11 mouse cellular contexts compared by ENCODE assay signal in the genomic region with DNA sequence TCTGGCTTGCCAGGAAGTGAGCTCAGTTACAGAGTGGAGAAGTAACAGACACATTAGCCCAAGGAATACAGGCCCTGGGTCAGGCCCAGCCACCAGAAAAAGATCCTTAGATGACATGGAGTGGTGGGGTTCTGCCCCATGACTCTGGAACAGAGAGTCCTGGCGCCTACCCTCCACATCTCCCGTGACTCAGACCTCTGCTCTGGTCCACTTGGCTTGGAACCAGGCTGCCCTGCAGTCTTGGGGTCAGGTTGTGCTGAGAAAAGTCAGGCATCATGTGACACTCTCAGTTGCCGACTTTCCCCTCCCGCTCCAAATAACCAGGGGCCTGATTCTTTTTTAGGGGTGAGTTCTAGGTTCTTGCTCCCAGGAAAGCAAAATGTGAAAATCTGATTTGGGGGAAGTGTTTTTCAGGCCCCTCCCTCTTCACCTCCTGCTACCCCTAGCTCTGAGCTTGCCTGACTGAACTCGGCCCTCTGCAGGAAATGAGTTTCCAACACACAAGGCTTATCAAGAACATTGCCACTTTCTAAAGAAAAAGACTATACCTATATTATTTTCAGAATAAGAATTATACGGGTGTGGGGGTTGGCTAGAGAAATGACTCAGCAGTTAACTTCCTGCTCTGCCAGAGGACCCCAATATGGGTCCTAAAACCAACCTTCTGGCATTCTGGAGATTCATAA. TPM values are rescaled to one million over a fixed set of nuclear protein-coding genes. Genes with fewer than 3 reads are reported as not detected.
DNase-seq lines count a peak whose midpoint lies in the region; ATAC-seq lines count a peak whose summit lies in the region.
"Had no signal": no experiment of that assay in that cellular context is flagged by ENCODE, and none has a peak within 500 bp of the region (broad histone marks: within the 10 kb centered on the region; RNA-seq: fewer than 3 reads in every experiment).

No protein-coding gene starts in this region.

- H3K27ac ChIP-seq in kidney, embryonic 16.5 days (ENCODE audit: low read length), result no peak overlapping the region
- H3K27ac ChIP-seq: heart, embryonic 13.5 days; limb, embryonic 15.5 days had no signal

- WGBS in kidney, embryonic 16.5 days, result 30% methylated on average over 6 of the region's 6 CpGs

- no peak overlapping the region for H3K4me3 ChIP-seq in kidney, embryonic 16.5 days (ENCODE audit: low read length)
- H3K4me3 ChIP-seq: limb, embryonic 15.5 days had no signal

- peaks cover 13% of the 10 kb centered on the region; the same call in 1 of the 2 replicates for H3K36me3 ChIP-seq in kidney, embryonic 16.5 days (ENCODE audit: insufficient read depth, low read length)

- DNase-seq in kidney, adult 11 months, result peak; percentile 90
- peak; percentile 62 for DNase-seq in heart, adult 8-10 months (ENCODE audit: low spot score)
- peak; percentile 90 to 96 for DNase-seq in kidney, postnatal 25 days
- DNase-seq in right cerebral cortex, adult 18-20 months, result no peak
- DNase-seq: cerebellum, postnatal 10 days had no signal

- H3K27me3 ChIP-seq in kidney, embryonic 16.5 days (ENCODE audit: insufficient read depth, low read length), result no peaks in the 10 kb centered on the region
- H3K27me3 ChIP-seq: limb, embryonic 15.5 days had no signal

- H3K9ac ChIP-seq in kidney, embryonic 16.5 days (replicated peaks; ENCODE audit: low read length), result no peak overlapping the region
- H3K9ac ChIP-seq: heart, embryonic 13.5 days; limb, embryonic 15.5 days had no signal

- no peaks in the 10 kb centered on the region for H3K9me3 ChIP-seq in kidney, embryonic 16.5 days (ENCODE audit: low read length)
- H3K9me3 ChIP-seq: heart, embryonic 13.5 days; limb, embryonic 15.5 days had no signal

- no peak overlapping the region for H3K4me2 ChIP-seq in kidney, embryonic 16.5 days (replicated peaks; ENCODE audit: low read depth, low read length)
- H3K4me2 ChIP-seq: limb, embryonic 15.5 days had no signal

- ATAC-seq in kidney, embryonic 16.5 days (ENCODE audit: low FRiP score, low TSS enrichment), result no peak
- peak; percentile 55 for ATAC-seq in CD4-positive, CD25-positive, alpha-beta regulatory T cell, adult 4 months
- no peak for ATAC-seq in activated CD4-positive, CD25-positive, alpha-beta regulatory T cell, adult 4 months
- no peak for ATAC-seq in granulocyte monocyte progenitor cell, adult 5-6 weeks (replicated peaks; ENCODE audit: poor library complexity, severe bottlenecking)

- H3K4me1 ChIP-seq in kidney, embryonic 16.5 days (ENCODE audit: insufficient read depth, low read length), result peaks cover 21% of the 10 kb centered on the region

RNA-seq across cellular contexts. Expression of a gene that starts 8.1 kb away (rescaled TPM):
- 3,284 and 3,391 TPM in 2 replicates for polyA plus RNA-seq in kidney, embryonic 16.5 days (2015; fragmentation: Nextera tagmentation; extraction: Ambion mirVana)
- 1,000 to 10,000 TPM; 5,826 to 7,831 TPM for polyA plus RNA-seq in CD4-positive, CD25-positive, alpha-beta regulatory T cell, adult 4 months (2017; shearing (Covaris generic))
- 100 to 1,000 TPM; 692 to 761 (median 719) TPM for total RNA-seq in heart, adult 8-10 months (2022)
- 1,000 to 10,000 TPM; 5,033 to 6,460 TPM for polyA plus RNA-seq in activated CD4-positive, CD25-positive, alpha-beta regulatory T cell, adult 4 months (2017; shearing (Covaris generic))
- 870 and 954 TPM in 2 replicates for total RNA-seq in granulocyte monocyte progenitor cell, adult 5-6 weeks (2014; fragmentation: Nextera tagmentation)
- total RNA-seq in granulocyte monocyte progenitor cell, adult 5-6 weeks (2017), result 1,051 and 1,247 TPM in 2 replicates

RNA-seq across cellular contexts. Expression of a gene that starts 15.2 kb away (rescaled TPM):
- 4.6 and 6.6 TPM in 2 replicates for polyA plus RNA-seq in kidney, embryonic 16.5 days (2015; fragmentation: Nextera tagmentation; extraction: Ambion mirVana)
- polyA plus RNA-seq in CD4-positive, CD25-positive, alpha-beta regulatory T cell, adult 4 months (2017; shearing (Covaris generic)), result 10 to 100 TPM; 65.8 to 93.5 TPM
- 1 to 10 TPM; 1.6 to 4.1 (median 1.8) TPM for total RNA-seq in heart, adult 8-10 months (2022)
- 10 to 100 TPM; 76.8 to 79.0 TPM for polyA plus RNA-seq in activated CD4-positive, CD25-positive, alpha-beta regulatory T cell, adult 4 months (2017; shearing (Covaris generic))
- 13.8 and 17.5 TPM in 2 replicates for total RNA-seq in granulocyte monocyte progenitor cell, adult 5-6 weeks (2014; fragmentation: Nextera tagmentation)
- total RNA-seq in granulocyte monocyte progenitor cell, adult 5-6 weeks (2017), result 9.2 and 10.7 TPM in 2 replicates

RNA-seq across cellular contexts. Expression of a gene that starts 20.0 kb away (rescaled TPM):
- polyA plus RNA-seq in kidney, embryonic 16.5 days (2015; fragmentation: Nextera tagmentation; extraction: Ambion mirVana), result 7.6 and 17.7 TPM in 2 replicates
- polyA plus RNA-seq in CD4-positive, CD25-positive, alpha-beta regulatory T cell, adult 4 months (2017; shearing (Covaris generic)), result 1 to 10 TPM in 1 of 2 experiments, under 1 TPM in 1; 0.74 to 2.3 TPM
- 10 to 100 TPM; 21.2 to 27.5 (median 24.5) TPM for total RNA-seq in heart, adult 8-10 months (2022)
- 1 to 10 TPM in 1 of 2 experiments, not detected in 1; 2.4 TPM for polyA plus RNA-seq in activated CD4-positive, CD25-positive, alpha-beta regulatory T cell, adult 4 months (2017; shearing (Covaris generic))
- 25.2 and 30.3 TPM in 2 replicates for total RNA-seq in granulocyte monocyte progenitor cell, adult 5-6 weeks (2014; fragmentation: Nextera tagmentation)
- 12.8 and 15.7 TPM in 2 replicates for total RNA-seq in granulocyte monocyte progenitor cell, adult 5-6 weeks (2017)
